Mouse (Mus musculus) urinary bladder, adult 2 months (tissue): ENCODE results near the gene Insig1. TPM values are rescaled to one million over a fixed set of nuclear protein-coding genes. Genes with fewer than 3 reads are reported as not detected.

Experiments used
- DNase-seq: peaks from one replicate; pipeline ENCODE4 v3.0.0; 2022; ENCODE audit warnings: low spot score
- polyA plus RNA-seq: library from polyadenylated mRNA; depleted of rRNA; stranded (reverse); fragments of >200 nt; gene quantifications from 2 replicates; pipeline ENCODE4 v1.2.3, GENCODE M21; 2012; rRNA removed

Insig1 gene
- 38.1 and 51.8 TPM in 2 replicates for polyA plus RNA-seq

DNA sequence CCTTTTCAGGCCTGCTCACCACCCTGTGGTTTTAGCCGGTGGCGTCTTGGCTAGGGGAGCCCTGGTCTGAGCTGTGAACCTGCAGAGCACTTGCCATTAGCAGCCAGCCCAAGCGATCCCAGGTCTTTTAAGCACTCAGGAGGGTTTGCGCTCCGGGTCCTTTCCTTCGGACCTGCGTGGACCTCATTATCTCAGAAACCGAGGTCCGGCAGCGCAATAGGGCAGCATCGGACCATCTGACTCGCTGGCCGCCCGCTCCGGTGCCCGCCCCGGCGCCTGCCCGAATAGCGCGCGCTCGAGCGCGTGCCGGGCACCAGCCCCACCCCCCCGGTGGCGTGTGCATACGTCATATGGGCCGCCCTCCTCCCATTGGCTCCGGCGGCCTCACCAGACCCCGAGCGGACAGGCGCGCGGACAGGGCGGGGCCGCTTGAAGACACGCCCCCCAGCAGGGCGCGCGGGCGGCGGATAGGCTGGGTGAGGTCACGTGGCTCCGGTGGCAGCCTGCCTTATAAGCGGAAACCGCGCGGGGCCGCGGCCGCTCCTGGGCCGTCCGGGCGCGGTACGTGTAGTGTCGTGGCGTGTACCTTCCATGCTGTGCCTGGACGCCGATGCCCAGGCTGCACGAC, at the start of gene Insig1:
TSS of gene Insig1 (plus strand) at position 536 of the 628 bp plus-strand sequence.
- peak; percentile 99 for DNase-seq

DNA sequence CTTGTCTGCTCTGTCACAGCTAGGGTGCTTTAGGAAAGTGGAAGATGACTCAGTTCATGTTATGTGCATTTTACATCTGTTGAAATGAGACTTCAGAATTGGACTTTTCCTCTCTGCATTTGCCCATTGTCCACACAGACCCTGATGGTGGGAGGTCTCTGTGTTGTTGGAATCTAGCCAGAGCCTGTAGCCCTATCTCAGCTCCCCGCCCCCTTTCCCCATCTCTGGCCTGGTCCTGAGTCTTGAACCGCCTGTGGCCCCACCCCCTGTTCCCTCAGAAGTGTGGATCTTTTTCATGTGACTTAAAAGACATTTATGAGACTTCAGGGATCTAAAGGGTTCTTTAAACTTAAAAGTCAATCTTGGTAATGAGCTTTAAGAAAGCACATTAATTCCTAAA, 47.7 kb upstream of the Insig1 start:
- no peak for DNase-seq

DNA sequence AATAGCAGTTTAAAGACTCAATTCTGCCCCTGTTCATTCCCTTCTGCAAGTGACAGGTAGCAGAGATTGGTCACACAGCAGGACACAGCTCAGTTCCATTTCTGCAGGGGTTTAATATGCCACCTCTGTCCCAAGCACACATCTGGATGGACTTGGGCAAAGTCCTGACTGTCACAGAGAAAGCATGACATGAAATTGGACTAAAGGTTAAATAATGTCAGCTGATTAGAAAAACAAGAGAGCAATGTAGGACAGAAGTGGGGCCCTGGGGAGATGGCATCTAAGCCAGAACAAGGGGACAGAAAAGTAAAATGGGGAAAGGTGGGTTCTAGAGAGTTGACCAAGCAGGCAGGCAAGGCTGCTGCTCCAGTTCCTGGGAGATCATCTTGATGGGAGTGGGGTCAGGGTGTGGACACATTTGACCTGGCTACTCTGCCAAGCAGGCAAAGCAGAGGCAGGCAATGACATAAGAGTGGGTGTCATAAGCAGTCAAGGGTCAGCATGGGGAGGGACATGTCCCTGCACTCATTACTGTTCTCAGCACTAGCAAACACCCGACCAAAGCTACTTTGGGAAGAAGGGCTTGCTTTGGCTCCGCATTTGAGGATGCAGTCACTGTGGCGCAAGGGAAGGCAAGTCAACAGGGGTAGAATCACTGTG, 39.5 kb upstream of the Insig1 start:
- DNase-seq, result no peak

DNA sequence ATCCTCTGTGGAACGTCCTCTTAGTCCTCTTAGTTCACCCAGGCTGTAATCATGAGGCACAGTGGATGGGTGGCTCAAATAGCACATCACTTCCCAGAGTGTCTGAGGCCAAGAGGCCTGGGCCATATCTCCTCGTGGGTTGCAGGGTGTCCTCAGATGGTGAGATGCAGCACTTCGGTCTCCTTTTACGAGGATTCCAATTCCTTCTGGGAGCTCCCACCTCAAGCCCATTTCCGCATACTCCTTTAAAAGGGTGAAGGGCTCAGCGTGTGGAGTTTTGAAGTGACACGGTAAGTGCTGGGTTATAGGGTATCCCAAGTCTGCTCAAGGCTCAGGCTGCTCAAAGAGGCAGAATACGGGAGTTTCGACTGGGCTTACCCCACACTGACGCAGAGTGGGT, 38.3 kb upstream of the Insig1 start:
- DNase-seq, result no peak

DNA sequence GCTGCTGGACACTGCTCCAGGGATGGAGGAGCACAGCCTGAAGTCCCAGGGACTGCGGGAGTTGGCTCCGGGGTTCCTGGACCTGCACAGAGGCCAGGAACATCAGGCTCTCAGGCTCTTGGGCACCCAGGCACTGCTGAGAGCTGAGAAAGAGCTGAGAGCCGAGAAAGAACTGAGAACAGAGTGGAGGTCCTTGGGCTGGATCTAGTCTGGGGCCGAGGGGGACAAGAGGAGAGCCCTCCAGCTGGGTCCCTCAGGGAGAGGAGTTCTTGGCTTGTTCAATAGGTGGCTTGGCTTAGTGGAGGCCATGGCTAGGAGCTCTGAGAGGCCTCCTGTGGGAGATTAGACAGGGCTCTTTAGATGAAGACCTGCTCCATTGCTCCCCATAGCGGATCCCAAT, 37.9 kb upstream of the Insig1 start:
- no peak for DNase-seq

DNA sequence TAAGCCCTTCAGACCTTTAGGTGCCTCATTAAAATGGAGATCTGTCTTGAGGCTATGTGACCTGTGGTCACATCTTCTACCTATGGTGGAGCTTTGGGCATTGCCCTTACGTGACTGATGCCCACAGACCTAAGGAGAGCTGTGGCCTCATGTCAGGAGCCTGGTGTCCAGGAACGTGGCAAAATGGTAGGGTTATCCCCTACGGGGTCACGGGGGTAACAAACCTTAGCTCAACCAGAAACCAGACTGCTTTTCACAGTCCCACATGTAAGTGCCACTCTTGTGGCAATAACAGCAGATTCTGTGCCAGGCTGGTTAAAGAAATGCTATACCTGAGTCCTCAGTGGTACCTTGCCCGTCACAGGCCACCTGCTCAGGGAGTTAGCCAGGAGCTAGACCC, 37.3 kb upstream of the Insig1 start:
- DNase-seq, result no peak

DNA sequence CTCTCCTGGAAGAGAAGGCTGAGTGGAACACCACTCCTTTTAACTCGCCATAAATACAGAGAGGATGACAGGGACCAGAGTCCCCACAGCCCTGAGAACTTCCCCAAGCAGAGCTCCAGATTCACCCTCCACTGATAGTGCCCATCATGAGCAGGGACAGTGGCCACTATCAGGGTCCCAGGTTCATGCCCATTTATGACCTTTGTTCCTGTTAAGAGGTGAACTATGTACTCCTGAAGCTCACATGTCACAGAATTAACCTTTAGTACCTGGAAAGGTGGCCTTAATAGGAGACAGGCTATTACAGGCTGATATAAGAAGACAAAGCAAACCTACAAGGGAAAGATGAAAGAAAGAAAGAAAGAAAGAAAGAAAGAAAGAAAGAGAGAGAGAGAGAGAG, 35.2 kb upstream of the Insig1 start:
- no peak for DNase-seq

DNA sequence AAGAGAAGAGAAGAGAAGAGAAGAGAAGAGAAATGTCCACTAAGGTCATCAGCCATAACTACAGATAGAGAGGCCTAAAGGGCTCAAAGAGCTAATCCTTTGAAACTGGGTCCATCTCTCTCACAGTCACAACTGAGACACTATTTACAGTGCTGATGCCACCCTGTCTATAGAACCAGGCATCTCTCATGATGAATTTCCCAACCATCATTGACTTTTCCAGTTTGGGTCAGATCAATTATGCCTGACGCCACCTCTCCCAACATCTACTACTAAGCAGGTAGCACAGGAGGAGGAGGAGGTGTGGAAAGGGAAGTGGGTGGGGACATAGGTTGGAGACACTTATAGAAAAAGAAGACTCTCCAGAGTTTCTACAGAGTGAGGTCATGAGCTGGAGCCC, 34.6 kb upstream of the Insig1 start:
- DNase-seq, result no peak

DNA sequence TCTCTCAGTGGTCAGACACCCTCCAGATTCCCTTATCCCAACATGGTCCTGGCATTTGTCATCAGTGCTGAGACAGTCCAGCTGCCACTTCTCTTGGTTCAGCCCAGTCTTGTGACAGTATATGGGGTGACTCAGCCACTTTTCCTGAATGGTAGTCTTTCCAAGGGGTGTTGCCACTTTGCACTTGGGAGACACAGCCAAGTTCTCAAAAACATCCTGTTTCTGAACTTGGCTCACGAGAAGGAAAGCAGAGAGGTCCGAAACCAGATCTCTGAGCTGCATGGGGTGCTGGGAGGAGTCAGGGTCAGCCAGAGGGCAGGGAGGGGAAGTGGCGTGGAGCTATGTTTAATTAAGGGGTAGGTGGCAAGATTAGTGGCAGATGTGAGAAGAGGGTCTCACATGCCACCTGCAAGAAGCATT, 34.0 kb upstream of the Insig1 start:
- DNase-seq, result no peak

DNA sequence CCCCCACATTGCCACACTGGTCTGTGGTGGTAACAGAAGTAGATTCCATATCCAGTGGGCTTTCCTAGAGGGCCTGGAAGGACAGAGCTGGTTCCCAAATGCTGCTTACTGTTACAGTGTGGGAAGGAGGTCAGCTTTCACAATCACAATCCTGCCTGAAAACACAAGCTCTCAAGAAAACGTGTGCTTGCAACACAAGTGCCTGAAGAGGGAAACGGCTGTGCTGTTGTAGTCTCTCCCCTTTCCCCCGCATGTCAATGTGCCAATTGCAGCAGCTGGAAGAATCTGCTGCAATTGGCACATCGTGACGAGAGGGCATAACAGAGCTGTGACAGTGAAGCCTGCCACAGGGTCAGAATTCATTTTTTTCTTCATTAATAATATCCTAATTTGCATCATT, 33.5 kb upstream of the Insig1 start:
- no peak for DNase-seq

DNA sequence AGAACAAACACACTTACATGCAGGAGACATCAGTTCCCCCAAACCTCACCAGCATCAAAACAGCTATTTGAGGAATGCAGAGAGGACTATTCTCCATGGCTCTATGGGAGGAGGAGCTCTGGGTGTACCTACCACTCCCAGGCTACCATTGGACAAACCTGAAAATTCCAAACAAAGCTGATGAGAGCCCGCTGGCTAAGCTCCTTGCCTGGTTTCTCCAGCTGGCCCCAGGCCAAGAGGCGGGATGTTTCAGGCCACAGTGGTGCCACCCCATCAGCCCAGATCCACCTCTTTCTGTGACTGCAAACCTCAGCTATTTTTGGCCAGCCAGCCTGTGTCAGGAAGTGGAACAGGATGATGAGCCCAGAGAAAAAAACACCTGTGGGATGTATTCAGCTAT, 33.0 kb upstream of the Insig1 start:
- DNase-seq, result peak; percentile 40

DNA sequence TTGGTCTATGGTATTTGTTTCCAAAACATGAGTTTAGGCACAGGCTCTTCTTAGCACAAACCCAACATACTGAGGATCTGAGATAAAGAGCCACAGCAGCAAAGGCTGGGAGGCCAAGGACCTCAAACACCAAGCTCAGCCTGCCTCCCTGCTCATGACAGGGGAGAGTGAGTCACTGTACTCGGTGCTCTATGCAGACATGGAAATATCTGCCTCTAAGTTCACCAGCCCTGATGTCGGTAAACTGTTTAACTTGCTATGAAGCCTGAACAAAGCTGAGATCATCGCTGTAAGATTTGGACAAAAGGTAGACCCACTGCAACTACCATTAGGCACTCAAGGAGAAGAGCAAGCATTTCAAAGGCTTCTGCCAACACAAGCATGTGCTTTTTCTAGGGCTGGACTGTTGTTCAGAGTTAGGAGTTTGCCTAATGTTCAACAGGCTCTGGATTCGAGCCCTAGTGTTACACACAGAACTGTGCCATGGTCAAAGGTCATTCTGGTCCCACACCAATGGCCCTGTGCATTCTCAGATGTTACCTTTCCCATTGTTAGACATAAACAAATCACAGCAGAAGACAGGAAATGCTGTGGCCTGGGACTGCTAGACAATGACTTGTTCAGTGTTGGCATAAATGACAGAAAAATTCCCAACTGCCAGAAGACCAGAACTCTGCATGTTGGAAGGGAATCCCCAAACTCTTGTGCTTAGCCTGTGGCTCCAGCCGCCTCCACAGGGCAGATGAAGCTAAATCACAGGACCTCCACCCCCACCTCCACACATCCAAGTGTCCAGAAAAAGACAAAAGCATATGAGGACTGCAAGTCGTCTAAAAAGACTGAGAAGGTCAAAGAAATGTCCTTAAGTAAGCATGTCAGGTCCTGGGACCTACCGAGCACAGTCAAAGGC, 31.2 kb upstream of the Insig1 start:
- peak; percentile 4 for DNase-seq

DNA sequence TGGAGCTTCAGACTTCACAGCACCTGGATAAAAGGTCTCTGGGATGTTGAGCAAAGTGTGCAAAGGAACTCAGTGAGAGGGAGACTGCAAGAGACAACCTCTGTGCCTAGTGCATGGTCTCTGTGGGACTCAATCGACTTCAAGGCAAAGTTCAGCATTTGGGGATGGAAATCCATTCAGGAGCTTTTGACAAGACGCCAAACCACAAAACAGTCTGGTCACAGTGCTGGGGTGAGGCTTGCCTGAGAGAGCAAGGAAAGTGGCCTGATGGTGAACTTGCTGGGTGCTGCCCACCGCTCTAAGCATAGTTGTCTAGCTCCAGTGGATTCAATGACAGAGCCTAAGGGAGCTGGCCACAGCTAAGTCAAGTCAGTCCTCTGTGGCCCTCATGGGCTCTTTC, 30.4 kb upstream of the Insig1 start:
- peak; percentile 4 for DNase-seq

DNA sequence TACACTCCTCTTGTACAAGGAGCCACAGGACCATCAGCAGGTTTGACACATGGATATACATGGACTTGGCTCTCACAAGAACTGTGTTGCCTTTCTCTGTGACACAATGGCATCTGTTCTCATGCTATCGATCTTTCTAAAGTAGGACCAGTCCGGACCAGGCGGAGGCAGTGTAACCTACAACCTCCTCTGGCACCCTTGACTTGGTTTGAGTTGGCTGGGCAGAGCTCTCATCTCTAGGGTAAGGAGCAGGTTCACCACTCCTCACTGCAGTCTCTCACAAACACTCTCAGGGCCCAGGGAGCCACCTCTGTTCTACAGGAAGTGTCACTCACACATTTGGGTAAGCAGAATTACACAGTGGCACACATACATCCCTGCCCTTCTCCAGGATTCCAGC, 29.1 kb upstream of the Insig1 start:
- peak; percentile 12 for DNase-seq

DNA sequence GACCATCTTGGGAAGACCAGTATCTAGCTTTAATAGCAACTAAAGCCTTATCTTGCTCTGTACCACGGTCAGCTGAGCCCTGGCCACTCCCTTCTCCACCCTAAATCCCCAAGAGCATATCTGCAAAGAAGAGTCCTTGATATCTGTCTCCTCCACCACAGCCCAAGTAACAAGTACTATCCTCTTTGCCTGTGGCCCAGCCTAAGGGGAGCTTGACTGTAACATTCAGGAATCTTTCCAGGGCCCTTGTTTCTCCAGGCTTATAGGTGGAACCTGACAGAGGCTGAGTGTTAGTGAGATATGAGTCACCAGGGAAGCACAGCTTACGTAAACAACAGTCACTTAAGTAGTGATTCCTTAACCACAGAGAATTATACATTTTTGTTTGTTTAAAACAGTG, 28.4 kb upstream of the Insig1 start:
- no peak for DNase-seq

DNA sequence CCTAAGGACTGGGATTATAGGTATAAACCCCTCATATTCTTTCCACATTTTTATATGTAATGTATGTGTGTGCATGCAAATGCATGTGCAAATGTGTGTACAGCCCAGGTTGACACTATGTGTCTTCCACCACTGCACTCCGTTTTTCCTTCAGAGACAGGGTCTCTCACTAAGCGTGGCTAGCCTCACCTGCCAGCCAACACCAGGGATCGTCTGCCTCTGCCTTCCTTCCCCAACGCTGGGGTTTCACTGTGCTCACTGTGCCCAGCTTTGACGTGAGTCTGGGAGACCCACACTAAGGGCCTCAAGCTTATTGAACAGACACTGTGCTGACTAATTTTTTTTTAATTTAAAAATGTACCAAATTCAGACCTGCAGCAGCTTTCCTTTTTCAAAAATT, 27.8 kb upstream of the Insig1 start:
- peak; percentile 5 for DNase-seq

DNA sequence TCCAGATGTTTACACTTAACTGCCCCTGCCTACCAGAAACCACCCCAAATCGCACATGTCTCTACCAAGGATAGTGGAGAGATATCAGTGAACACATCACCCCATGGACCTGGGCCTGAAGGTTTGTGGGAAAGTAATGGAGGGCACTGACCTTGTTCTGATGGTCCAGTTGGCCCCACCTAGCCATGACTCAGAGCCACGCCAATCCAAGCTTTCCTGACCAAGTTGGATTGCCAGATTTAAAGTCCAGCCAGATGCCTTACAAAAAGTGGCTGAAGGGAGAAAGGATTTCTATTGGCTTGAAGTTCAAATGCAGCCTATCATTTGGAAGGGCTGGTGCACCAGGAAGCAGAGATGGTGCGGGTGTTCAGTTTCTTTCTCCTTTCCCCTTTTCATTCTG, 24.2 kb upstream of the Insig1 start:
- DNase-seq, result no peak

DNA sequence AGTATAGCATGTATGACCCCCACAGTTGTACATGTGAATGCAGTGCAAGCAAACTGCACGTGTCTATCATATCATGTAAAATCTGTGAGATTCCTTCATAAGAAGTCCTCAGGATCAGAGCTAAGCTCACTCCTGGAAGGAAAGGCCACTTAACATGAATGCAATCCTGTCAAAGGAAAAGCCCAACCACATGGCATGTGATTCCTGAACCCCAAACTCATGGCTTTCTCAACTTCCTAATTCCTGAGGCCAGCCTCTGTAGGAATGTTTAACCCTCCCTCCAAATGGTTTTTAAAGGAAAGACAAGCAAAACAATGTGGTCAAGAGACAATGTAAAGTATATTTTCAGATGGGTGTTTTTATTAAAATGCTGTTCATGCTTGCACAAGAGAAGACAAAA, 23.2 kb upstream of the Insig1 start:
- DNase-seq, result no peak

DNA sequence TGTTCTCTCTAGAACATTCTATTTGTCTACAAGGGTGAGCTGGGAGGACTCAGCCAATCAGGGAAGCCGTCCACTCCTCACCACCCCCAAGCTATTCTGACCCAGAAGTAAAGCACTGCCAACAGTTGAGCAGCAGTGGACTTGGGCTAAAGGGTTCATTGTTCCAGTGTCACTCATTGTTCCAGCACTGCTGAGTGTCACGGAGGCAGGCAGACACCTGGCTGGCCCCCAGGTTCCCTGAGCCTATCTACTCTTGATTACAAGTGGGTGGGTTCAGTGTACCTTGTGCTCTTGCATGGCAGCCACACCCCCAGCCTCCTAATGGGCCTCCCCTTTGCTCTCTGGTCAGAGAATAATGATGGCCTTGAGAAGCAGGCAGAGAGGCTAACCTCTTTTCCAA, 15.7 kb upstream of the Insig1 start:
- DNase-seq, result no peak

DNA sequence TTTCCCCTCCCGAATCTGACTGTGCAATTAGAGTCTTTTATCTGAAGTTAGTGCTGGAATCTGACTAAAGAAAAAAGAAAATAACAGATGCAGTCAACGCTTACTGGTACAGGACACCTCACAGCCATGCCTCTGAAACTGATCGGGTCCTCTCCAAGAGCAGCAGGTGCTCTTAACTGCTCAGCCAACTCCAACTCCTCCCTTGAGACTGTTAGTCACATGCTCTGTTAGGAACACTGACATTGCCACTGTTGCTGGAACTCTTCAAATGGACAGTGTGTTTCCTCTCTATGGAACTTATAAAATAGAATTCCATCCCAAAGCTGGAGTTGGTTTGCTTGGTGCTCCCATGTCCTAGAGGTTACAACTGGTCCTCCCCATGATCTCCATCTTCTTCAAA, 14.3 kb upstream of the Insig1 start:
- DNase-seq, result no peak

DNA sequence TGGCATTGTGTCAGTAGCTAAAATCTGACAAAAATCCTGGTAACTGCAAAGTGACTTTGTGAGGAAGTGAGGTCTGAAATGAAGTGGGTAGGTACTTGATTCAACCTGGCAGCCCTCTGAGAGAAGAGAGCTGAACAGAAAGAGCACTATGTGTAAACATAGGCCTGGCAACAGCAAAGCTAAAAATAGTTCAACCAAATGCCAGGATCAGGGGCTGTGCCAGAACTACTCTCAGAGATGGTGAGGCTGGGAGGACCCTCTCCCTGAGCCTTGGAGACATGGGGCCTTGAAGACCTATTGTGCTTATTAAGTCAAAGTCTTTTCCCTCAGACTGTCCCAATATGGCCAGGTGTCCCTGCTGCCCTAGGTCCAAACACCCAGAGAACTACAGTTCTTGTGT, 10.7 kb upstream of the Insig1 start:
- DNase-seq, result no peak

DNA sequence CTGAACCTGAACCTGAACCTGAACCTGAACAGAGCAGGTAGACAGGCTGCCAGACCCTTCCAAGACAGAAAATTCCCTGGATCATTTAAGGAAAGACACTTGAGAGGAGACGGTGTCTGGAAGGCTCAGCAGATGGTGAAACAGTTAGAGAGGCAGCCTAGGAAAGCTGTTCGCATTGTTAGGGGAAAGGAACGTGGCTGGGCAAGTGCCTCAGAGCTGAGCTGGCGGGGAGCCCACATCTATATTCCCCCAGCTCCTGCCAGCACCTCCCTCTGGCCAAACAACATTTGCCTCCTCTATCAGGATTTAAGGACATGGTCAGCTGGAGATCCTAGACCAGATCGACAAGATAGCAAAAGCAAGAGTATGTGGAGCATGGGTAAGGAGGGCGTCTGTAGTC, 10.2 kb upstream of the Insig1 start:
- no peak for DNase-seq
